Mouse (Mus musculus) frontal cortex, postnatal 10 days (tissue): ENCODE data around the gene Mettl27.

Experiments
- DNase-seq, 2 experiments: peaks; one replicate each; pipeline ENCODE4 v3.0.0; 2022; ENCODE audit warnings: low spot score in 2 of 2, mixed read lengths in 1 of 2

The Mettl27 gene

DNA sequence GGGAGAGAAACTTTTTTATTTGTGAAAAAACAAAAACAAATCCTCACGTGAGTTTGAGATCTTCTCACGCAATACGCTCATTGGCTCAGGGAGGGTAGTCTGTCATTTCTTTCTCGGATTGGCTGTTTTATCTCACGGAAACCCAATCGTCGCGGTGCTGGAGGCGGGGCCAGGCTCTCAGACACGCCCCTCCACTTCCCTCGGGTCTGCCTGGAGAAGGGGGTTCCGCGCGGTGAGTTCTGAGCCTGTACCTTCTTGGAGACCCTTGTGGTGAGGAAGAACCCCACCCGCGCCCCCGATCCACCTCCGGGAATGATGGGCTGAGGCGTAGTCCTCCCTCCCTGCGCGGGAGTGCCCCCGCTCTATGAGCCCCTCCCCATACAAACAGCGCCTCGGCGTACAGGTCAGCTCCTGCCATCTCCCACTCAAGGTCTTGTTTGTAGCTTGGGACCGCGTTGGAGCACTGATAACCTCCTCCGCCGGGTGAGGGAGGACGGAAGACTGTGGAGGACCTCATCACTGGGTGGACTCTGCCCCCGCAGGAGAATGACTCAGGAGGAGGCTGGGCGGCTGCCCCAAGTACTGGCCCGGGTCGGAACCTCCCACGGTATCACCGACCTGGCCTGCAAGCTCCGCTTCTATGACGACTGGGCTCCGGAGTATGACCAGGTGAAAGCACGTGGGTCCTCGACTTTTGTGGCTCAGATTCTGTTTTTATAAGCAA, at the start of gene Mettl27:
Gene Mettl27, plus strand, starts transcription at position 190 of the 724 bp plus-strand sequence.
- DNase-seq = peak; percentile 83 to 84

DNA sequence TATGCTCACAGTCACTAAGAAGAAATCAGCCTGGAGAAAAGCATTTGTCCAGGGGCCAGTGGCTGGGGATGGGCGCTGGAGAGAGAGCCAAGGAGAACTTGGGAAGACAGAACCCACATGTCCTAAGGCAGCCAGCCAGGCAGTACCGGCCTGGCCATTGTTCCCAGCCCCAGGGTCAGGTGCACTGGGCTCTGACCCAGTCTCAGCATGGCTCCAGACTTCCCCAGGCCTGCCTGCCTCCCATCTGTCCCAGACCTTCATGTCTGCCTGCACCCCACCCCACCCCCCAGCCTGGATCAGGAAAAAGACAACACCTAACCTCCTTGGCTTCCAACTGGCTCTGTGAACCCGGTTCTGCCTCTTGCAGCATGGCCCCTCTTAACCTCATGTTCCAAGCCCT, 49.1 kb upstream of the Mettl27 start:
- no peak for DNase-seq

- no peak for DNase-seq
Observed at GRCm38 (mm10) chr5:134887447-134888335, 44.5 kb upstream of the Mettl27 start.

- no peak for DNase-seq
Observed at GRCm38 (mm10) chr5:134888505-134888904, 43.7 kb upstream of the Mettl27 start.

GRCm38 (mm10) chr5:134890601-134891054, 41.5 kb upstream of the Mettl27 start:
- DNase-seq = no peak

DNA sequence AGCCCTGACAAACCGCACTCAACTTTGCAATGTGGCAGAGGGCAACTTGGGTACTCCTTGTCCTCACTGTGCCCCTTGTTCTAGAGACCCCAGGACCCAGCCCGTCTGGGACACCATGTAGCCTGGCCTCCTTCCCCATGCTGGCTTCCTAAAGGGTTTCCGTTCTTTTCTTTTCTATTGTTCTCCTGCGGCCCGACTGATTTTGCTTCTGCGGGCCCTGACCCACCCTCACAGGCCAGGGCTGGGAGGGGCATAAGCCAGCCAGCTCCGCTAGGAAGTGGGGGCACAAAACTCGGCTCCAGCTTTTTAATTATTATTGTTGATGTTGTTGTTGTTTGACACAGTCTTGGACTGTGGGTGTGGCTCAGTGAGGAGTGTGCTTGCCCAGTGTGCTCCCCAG, 40.6 kb upstream of the Mettl27 start:
- DNase-seq = no peak

DNA sequence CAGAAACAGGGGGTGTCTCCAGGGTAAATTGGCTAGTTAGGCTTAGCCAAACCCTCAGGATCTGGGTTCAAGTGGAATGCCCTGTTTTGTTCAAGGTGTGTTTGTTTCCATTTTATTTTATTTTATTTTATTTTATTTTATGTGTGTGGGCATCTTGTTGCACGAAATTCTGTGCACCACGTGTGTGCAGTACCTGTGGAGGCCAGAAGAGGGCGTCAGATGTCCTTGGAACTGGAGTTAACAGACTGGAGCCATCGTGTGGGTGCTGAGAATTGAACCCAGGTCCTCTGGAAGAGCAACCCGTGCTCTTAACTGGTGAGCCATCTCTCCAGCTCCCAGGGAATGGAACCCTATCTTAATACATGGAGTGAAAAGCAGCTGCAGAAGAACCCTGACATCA, 39.5 kb upstream of the Mettl27 start:
- DNase-seq = no peak

GRCm38 (mm10) chr5:134895291-134895690, 36.9 kb upstream of the Mettl27 start:
- no peak for DNase-seq

DNA sequence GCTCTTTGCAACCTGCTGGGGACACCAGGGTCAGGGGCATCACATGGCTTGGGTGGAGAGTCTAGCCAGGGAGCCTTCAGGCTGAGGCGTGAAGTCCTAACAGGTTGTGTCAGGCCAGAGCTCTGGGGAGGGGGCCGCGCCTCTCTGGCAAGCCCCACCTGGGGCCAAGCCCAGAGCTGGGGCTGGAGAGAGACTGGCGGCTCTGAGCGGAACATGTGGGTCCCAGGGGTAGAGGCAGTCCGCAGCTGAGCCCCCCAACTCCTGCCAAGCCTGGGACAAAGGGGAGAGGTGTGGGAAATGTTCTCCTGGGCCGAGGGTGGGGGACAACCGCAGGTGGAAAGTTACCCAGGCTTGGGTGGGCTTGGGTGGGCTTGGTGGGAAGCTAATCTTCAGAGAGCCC, 35.2 kb upstream of the Mettl27 start:
- no peak for DNase-seq

- no peak for DNase-seq
Observed at GRCm38 (mm10) chr5:134897596-134897995, 34.6 kb upstream of the Mettl27 start.

GRCm38 (mm10) chr5:134901012-134901643, 31.0 kb upstream of the Mettl27 start:
- DNase-seq = peak in 1 of 2 experiments; percentile 47

DNA sequence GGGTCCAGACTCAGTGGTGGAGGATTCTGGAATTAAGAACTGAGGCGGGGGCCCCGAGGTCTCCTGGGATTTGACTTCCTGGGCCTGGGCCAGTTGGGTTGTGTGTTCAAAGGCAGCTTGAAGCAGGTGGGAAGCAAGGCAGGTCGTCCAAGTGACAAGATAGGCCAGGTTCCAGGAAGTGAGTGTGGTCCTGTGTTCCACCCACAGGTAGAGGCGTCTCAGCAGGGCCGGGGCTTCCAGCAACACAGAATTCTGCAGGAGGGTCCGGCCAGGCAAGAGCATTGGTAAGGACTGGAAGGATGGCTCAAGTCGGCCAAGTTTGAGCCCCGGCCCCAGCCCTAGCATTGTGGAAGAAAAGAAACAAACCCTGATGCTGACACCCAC, 30.5 kb upstream of the Mettl27 start:
- DNase-seq = no peak

DNA sequence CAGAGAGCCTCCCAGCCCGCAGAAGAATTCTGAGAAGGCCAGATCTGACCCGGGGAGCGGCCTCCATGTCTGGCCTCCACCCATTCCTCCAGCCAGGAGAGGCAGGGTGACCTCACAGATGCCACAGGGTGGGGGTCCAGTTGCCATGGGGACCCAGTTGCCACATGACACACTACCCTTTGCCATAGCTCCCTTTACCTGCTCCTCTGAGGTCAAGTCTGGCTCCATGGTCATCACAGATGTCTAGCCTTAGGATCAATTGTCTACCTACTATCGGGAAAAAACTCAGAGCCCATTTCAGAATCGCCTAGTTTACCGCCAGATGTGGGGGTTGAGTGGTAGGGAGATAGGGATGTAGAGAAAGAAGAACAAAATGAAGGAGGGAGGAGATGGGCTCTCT, 25.5 kb upstream of the Mettl27 start, which contains the start of gene Tmem270:
Gene Tmem270, minus strand, starts transcription at position 101 of the 400 bp plus-strand sequence.
- DNase-seq = no peak

DNA sequence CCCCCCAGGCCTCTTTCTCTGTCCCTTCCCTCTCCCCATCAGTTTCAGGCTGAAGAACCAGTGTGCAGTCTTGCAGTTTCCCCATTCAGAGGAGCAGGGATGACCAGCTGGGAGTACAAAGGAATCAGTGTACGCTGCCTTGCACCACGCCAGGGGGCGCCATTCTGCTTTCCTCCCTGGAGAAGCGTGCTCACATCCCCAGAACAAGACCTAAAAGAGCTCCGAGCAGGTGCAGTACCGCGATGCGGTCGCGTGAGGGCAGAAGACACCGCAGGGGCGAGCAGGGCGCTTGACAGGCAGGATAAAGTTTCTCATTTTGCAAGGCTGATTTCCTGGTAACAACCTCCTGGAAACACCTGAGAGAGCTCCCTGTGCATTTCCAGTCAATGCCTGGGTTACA, 25.0 kb upstream of the Mettl27 start:
- peak; percentile 86 to 94 for DNase-seq

- DNase-seq = no peak
Observed at GRCm38 (mm10) chr5:134911901-134912300, 20.3 kb upstream of the Mettl27 start.

- DNase-seq = no peak
Observed at GRCm38 (mm10) chr5:134913352-134913751, 18.8 kb upstream of the Mettl27 start.

DNA sequence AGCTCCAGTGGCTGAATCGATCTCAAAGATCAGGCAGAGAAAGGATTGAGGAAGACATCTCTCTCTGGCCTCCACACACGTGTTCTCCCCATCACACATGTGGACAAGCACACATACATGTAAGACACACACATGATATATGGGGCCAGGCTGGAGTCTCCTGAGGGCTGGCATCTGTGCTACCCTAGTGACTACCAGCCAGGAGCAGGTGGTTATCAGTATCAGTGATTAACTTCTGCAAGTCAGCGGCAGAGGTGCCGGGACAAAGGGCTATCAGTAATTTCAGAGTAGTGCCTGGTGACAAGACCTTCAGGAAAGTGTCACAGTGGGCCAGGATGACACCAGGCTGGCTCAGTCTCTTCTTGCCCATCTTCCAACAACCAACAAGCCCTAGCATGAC, 18.4 kb upstream of the Mettl27 start:
- no peak for DNase-seq

DNA sequence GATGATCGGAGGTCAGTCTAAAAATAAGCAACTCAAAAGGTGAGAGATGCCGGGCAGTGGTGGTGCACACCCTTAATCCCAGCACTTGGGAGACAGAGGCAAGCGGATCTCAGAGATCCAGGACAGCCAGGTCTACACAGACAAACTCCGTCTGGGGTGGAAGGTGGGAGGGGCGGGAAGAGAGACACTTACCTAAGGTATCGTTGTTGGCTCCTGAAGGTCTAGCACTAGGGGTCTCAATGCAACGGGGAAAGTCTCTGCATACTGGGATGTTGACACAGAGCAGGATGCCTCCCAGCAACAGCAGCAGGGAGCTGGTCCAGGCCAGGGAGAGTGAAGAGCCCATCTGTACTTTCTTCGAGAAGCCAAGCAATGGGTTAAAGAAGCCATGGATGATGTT, 17.7 kb upstream of the Mettl27 start:
- DNase-seq = no peak

GRCm38 (mm10) chr5:134915311-134915710, 16.9 kb upstream of the Mettl27 start, which contains the start of gene Cldn13:
Cldn13 (minus strand) TSS chr5:134915526.
- no peak for DNase-seq

- DNase-seq = peak in 1 of 2 experiments; percentile 31
Observed at GRCm38 (mm10) chr5:134918071-134918832, 13.9 kb upstream of the Mettl27 start.

DNA sequence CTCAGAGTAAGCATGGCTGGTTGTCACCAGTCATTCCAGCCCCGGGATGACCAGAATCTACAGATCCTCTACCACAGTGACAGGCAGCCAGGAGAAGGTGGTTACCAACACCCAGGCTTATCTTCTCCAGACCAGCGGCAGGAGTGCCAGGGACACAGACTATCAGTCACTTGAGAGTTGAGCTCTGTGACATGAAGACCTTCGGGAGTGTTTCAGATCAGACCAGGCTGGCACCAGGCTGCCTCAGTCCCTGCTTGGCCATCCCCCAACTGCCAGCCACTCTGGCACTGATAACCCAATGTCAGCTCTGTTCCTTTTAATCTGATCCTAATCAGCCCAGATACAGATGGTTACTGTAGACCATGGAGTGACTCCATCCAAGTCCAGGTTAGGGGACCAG, 13.1 kb upstream of the Mettl27 start:
- DNase-seq = no peak
